Mouse (Mus musculus): ENCODE data around the gene Ptprd.

Ptprd gene

DNA sequence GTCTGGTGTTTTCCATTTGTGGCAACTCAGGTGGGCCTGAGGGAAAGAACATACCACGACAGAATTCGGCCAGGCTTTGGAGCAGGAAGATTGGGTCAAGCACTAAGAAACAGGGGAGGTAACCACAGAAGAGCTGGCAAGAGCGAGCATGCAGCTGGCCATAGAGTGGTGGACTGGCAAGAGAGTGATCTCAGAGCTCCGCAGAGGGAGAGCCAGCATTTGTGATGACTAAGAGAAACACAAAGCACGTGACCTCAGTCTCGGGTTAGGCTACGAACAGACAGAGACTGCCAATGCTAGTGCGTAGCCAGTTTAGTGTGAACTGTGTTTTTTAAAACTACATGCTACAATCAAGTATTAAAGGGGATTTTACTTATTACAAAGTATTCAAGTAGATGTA, 1042.9 kb downstream of the Ptprd start:
- DNase-seq = no peak

DNA sequence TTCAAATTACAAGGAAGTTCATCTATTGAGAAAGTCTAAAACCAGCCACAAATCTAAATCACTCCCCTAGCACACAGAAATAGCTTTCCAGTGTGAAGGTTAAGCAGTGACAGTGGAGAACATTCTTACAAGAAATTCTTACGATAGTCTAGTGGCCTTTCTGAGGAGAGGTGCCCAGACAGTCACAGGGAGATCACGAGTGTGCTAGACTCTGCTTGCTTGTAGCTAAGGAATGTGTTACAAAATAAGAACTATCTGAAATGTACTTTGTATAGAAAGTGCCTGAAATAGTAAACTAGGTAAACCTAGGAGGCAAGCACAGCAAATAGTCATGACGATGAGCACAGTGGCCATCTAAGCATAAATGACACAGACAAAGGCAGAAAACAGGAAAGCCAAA, 1054.2 kb downstream of the Ptprd start:
- DNase-seq = no peak

DNA sequence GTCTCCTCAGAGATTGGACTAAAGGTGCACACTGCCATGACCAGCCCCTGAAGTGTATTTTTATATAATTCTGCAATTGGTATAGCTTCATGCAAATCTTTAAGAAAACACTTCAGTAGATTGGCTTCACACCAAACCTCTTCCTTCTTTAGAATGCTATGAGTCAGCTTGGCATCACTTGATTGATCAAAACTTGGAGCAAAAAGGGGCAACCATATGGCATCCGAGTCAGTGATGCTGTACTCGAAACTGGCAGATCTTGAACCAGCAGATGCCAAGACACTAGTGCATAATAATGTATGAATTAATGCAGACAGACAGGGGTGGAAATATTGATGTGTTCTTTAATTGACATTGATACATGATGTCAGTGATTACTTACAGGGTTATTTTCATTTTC, 1056.2 kb downstream of the Ptprd start:
- no peak for DNase-seq

DNA sequence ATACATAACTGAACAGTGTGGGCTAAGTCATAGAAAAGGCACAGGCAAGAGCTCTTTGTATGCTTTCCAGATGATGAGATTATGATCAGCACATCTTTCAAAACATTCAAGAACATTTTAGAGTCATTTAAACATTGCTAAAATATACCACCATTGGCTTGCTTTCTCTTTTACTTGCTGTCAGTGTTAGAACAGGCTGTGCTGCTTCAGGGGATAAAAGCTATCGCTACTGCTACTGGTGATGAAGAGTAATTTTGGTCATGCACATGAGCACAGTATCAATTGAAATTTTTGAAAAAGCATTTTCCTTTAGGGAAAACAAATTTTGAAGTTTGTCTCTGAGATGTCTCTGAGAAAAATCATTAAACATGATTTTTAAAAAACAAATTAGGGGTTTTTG, 1056.7 kb downstream of the Ptprd start:
- no peak for DNase-seq

DNA sequence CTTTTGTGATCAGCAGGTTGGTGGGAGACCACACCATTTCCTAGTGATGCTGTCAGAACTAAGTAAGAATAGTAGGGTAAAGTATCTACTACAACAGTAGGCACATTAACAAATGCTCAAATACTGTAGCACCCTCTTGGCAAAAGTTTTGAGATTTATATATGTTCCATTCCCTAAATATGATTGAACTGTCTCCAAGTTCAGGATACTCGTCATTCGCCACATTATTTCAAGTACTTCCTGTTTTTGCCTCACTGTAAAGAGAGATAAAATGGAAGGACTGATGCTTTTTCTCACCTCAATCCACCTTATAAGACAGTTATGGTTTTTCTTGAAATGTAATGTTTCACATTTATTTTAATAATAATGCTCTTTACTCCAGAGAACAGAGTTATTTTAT, 1086.9 kb downstream of the Ptprd start:
- no peak for DNase-seq

DNA sequence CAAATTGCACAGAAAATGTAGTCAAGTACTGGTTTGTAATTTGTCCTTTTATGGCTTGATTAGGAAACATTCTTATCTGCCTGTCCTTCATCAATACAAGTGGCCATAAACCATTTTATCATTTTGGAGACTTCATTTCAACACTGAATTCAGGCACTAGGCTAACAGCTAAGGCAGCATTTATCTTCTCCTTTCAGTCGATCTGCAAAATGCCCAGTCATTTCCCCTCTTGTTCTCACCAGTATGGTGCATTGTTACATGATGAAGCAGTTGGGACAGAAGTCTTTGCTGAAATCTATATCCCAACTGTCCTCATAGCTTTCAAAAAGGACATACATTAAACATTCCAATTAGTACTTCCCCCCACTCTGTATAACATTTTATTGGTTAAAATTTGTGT, 1100.9 kb downstream of the Ptprd start:
- DNase-seq = no peak

DNA sequence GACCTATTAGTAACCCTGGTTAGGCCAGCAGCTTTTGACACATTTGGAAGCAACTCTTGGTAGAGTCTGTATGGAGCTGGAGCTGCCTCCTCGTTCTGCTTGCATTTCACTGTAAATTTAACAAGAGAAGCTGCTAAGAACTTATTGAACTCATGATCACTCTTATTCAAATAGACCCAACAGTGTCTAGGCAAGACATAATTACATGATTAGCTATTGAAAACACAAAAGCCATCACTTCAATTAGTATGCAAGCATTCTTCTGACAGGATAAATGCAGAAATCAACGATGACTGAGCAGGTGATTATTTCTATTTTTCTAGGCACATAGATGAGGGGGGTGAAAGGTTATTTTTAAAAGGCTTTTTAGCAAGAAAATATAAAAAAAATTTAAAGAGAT, 1104.5 kb downstream of the Ptprd start:
- no peak for DNase-seq

DNA sequence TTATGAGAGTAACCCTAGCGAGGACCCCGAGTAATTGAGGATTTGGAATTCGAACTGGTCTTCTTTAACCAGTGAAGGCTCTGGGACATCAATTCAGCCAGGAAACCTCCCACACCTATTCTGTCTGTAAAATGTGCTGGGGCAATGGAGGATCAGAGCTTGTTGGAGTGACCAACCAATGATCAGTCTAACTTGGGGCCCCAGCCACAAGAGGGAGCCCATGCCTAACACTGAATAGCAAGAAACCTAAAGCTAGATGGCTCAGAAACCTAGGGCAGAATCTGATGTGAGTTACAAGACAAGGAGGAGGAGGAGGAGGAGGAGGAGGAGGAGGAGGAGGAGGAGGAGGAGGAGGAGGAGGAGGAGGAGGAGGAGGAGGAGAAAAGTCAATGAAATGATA, 1128.6 kb downstream of the Ptprd start:
- peak; percentile 4 for DNase-seq

DNA sequence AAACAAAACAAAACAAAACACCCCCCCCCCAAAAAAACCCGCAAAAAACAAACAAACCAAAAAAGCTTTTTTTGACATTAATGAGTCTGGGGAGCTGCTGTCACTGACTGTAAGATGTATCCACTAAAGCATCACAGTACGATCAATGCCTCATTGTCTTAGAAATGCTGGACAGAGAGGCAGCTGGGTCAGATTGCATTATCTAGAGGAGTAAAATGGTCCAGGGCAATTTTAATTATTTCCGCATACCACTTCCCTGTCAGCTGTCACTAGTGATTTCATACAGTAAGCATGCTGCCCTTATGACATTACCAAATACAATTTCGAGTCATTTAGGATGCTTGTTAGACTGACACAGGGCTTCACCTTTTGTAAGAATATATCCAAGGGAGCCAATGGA, 1134.2 kb downstream of the Ptprd start:
- no peak for DNase-seq

DNA sequence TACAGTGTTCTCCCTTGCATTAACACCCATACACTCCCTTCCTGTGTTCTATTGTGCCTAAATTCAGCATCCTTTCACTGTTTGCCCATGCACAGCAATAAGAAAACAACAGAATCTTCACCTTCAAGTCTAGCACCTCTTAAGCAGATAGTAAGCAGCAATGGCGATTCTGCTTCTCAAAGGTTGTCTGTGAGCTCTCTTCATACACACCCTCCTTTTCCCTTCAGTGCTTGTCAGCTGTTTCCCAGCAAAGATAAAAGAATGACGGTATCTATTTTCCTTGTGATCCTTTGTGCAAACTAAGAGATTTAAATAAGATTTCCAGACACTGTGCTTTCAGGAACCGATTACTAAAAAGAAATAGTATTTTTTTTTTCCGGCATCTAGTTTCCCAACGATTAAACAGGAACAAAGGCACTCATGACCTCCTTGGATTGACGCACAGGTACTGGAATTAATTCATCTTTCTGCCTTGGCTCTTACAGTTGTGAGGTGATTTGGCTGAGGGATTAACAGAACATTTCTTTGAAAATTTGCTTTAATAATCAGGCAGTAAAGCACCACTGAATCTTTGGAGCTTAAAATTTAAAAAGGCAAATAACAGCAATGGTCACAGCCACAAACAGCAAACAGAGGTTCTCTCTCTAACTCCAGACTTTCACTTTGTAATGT, 1161.1 kb downstream of the Ptprd start:
- DNase-seq = no peak

DNA sequence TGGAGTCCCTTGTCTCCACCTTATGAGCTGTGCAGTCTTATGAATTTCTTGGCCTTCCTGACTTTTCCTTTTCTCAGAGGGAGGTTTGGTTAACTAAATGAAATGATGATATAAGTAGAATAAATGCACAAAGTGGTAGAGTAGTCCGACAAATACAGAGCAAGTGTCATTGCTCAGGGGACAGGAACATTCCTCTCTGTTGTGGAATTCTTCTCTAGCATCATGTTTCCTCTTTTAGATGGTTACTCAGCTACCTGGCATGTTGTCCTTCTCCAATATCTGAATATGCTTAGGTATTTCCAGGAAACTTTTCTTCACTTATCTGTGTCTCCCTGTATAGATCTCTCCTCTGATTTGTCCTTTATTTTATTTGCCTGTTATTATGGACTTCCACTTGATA, 1207.3 kb downstream of the Ptprd start:
- no peak for DNase-seq

DNA sequence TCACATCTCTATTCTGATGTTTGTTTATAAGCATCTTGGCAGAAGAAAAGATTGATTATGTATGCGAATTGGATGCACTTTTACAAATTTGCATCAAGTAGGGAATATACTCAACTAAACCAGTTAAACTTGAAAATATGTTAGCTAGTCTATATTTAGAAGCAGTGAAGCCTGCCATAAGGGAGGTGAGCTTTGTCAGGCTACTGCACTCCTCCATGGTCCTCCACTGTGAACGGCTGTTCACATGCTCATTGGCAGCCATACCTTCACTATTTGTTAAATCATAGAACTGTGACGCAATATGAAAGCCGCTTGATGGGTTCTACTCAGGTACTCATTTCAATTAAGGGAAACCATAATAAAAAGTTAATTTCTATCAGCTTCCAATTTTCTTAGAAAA, 1215.6 kb downstream of the Ptprd start:
- DNase-seq = no peak

DNA sequence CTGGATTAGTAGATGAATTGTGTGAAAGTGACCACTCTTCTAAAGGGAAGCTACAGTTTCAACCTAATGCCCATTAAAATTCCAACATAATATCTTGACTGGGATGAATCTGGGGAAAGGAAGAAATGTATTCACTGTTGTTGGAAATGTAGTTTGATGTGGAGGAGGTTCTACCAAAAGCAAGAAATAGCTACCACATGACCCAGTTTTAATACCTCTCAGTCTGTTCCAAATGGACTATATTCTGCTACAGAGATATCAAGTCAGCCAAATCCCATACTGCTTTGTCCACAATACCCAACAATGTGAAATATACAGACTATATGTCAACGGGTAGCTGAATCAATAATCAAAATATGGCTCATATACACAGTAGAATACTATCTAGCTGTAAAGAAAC, 1221.8 kb downstream of the Ptprd start:
- DNase-seq = no peak

DNA sequence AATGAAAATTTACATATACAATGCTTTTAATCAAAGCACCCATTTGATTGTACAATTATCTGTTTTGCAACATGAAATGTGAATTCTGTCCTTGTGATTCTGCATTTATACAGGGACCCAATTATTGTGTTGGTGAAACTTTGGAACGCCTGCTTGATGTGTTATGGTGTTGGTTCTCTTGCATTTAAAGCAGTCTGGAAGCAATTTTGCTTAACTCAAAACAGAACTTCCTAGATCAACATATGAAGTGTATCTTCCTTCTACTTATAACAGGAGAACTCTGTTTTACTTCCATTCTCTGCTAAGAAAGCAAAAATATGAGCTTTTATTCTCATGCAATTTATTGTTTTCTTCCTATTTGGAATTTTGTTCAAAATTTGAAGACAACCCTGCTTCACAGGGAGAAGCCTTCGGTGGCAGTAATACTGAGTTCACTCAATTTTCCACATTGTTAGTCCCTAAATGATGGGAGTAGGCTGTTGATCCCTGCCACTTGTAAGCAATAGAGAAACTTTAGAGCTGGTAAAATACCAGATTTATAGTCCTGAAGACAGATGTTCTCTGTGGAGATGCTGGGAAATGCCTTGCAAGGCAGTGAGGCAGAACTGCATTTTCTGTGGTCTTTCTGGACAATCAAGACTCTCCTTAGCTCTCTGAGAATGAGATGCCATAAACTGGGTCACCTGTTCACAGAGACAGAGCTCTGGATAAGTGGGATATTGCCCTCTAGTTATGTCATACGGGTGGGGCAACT, 1234.5 kb downstream of the Ptprd start:
- DNase-seq = no peak

DNA sequence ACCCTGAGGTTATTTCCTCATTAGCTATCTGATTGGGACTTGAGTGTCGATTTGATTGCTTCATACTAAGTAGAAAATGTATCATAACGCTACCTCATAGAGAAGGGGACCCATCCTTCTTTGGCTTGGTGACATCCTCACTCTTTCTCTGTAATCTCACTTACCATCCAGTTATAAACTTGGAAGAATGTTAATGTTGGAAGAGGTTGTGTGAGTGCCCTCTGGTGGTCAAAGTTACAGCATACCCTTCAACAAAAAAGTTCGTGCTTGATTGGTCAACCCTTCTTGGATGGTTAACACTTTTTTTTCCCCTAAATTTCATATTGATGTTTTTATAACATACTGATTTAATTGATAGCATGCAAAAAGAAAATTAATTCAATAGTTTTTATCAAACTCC, 1263.5 kb downstream of the Ptprd start:
- peak; percentile 40 for DNase-seq

DNA sequence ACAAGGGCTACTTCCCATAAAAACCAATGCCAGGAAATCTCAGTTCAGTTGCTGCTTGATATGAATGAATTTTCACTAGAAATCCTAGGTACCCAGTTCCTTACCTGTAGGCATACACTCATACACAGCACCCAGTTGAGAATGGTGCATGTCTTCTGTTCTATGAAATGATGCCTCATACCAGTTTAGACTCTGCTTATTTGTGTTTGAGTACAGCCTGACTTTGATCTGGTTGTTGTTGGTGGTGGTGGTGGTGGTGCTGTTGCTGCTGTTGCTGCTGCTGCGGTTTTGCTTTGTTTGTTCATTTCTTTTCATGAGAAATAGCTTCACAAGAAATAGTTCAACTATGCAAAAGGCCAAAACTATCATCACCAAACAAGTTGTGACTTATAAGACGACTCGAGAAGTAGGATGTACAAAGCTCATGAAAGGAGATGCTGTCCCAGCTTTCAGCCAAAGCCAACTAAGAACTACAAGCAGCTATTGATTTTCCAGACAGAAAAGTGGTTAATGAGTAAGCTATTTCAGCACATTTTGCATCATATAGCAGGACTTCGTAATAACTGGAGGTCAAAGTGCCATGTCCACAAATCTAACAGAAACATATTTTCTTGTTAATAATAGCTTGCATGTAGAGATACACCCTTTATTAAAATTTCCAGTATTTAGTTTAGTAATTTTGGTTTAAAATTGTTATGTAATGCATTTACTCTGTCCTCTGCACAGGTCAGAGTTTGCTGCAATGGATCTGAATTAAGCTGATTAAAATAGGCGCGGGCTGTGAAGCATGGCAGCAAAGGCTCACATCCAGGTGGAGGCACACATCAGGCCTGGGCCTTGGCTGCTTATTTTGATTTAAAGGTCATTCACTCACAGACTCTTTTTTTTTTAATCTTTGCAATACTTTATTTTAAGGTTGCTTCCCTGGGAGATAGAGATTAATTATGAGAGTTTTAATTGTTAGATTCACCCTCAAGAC, 1270.1 kb downstream of the Ptprd start:
- DNase-seq = no peak

DNA sequence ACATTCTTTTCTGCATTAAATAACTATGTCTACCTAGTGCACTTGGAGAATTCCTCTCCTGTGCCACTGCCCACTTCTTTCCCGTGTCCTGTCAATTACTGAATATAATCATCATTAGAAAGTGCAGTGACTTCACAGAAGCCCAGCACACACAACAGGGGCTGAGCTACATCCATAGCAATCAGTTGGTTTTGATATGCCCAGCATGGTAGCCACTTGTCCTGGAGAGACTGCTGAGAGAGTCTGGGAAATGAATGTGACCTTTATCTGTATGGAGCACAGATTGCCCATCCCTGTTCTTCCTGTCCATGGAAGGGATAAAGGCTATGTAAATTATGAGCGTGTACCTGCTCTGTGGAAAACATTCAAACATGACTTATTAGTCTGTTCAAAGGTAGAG, 1280.2 kb downstream of the Ptprd start:
- DNase-seq = no peak

DNA sequence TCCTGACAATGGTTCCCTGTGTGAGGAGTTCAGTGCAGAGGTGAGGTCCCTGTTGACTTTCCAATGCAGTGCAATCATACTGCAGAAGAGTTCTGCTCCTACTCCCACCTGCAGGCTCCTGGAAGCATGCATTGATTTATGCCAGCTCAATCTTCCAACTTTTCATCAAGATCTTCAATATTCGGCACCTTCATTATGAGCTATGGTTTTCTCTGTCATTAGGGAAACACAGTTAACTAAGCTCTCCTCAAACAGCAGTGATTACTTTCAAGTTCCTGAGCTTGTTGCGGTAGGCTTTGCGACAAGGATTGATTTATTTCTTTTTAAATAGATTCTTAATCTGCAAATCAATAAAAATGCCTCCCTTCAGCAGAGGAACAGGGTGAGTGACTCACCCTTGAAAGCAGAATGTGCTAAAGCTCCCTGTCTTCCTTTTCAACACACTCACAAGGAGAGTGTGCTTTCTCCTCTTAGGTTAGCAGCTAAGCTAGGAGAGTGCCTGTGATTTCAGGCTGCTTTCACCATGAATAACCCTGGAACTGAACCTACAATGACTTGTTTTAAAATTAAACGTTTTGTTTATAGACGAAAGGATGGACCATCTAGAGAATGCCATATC, 1298.1 kb downstream of the Ptprd start:
- DNase-seq = no peak

DNA sequence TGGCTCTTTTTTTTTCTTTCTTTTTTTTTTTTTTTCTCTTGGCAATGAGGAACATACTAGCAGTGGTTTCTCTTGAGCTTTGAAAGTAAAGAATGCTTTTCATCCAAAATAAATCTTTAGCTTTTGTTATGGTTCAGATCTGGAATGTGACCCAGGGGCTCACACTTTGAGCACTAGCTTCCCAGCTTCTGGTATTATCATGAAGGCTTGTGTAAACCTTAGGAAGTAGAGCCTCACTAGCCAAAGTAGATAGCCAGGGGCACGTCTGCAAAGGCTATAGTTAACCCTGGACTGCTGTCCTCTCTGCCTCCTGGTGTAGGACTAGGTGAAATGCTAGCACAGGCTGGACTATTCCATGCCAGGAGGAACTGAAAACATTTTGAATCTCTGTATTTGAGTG, 1310.1 kb downstream of the Ptprd start:
- DNase-seq = no peak

DNA sequence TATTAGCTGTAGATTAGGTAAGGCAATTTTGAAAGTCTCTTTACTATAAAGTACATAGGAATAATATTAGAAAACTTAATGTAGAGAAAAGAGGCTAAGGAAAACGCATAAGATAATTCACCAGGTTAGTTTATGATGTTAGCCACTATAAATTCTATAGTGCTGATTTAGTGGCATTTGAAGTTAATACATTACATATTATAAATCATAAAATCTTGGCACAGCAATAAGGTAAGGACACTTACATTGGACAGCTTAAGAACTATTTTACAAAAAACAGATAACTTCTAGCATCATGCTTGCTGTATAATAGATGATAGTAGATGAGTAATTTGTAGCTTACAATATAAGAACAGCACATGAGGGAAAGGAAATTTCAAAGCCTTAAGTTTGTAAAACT, 1322.1 kb downstream of the Ptprd start:
- DNase-seq = no peak

DNA sequence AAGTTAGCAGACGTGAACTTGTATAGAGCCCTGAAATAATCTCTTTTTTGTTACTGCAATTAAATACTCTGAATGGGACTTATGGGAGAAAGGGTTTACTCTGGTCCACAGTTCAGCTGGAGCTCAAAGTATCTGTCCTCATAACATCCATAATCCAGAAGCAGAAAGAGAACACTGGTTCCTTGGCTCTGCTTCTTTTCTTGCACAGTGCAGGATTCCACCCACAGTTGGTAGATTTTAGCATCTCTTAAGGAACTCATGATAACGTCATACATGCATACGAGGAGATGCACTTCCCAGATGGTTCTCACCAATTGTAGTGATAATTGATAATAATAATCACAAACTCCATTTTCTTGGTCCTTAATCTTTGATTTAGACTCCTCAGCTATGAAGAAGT, 1330.2 kb downstream of the Ptprd start:
- DNase-seq = no peak

DNA sequence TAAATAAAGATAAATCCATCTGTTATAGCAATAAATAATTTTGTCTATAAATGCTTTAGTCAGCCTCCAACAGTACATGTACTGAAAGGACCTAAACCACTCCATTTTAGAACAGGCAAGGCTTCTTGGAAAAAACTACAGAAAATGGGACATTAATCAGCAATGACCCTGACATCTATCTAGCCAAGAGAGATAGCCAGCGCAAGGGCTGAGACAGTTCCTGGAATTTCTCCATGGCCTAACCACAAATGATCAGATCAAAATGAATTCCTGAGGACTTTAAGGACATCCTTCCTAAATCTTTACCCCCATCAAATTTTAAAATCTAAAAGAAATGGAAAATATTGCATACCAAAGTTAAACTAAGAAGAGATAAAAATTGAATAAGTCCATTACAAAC, 1340.8 kb downstream of the Ptprd start:
- DNase-seq = no peak

DNA sequence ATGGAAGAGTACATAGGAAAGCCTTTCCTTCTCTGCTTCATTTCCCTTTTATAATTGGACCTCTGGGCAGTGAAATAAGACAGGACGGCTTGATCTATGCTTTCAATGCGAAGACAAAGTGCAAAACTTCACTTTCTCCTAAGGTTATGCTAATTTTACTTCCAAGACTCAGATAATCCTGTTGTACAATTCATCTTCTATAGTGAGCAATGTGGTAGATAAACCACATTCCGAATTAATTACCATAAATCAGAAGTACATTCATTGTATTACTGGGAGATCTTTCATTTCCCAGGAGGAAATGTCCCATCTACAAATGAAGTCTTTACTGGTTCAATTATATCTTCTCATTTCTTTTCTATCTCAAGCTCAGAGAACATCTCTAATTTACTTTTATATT, 1346.2 kb downstream of the Ptprd start:
- no peak for DNase-seq
